Mouse (Mus musculus) bone marrow, adult 2 months (tissue): ENCODE measurements around the gene Ssr1.

ENCODE experiments used
- CTCF ChIP-seq: fragments of 200-500 bp; IDR thresholded peaks from 2 replicates; pipeline ENCODE4 v1.5.1; 2011; ENCODE audit warnings: low read length, control low read depth; ENCODE audit not compliant: control insufficient read depth, insufficient read depth
- POLR2A ChIP-seq: fragments of 200-500 bp; IDR thresholded peaks from 2 replicates; pipeline ENCODE4 v1.6.1; 2011; ENCODE audit warnings: low read depth, mild to moderate bottlenecking, control low read depth, low read length, borderline replicate concordance; ENCODE audit not compliant: control insufficient read depth

GRCm38 (mm10) chr13:37959239-37959907 is 34.6 kb downstream of the Ssr1 start:
- no peak for TF ChIP-seq POLR2A
- no peak for TF ChIP-seq CTCF
